Mouse (Mus musculus) embryonic facial prominence, embryonic 10.5 days (tissue): Measurements from ENCODE around the gene Fbxo6. TPM values are rescaled to one million over a fixed set of nuclear protein-coding genes. Genes with fewer than 3 reads are reported as not detected.

Experiments
- microRNA-seq: library from miRNA; unstranded; fragments of <30 nt; microRNA quantifications from one replicate; pipeline ENCODE4, GENCODE M21; 2017
- polyA plus RNA-seq: library from polyadenylated mRNA; unstranded; fragments of >200 nt; fragmentation: Nextera tagmentation; extraction: Ambion mirVana; gene quantifications from 2 replicates; pipeline ENCODE4 v1.2.1, GENCODE M21; 2016

Fbxo6 gene
- polyA plus RNA-seq, 1 experiment from 2014 or later = 8.3 TPM

Small RNA genes within 50 kb of the gene (microRNA-seq; reads per million reads assigned to microRNA genes)
- gene Mir7022 = not detected

Other genes starting within 250 kb of the Fbxo6 start
- 38.2 and 38.6 TPM in 2 replicates for gene Mfn2, start 247.4 kb downstream of the Fbxo6 start, polyA plus RNA-seq
- 30.9 and 31.0 TPM in 2 replicates for gene Plod1, start 215.4 kb downstream of the Fbxo6 start, polyA plus RNA-seq
- 10.6 and 12.2 TPM in 2 replicates for gene 2510039O18Rik, start 211.2 kb downstream of the Fbxo6 start, polyA plus RNA-seq
- 0.20 TPM in 1 of 2 replicates, not detected in the other for gene Nppb, start 166.4 kb downstream of the Fbxo6 start, polyA plus RNA-seq
- 0.20 TPM in 1 of 2 replicates, not detected in the other for gene Nppa, start 151.4 kb downstream of the Fbxo6 start, polyA plus RNA-seq
- 10.3 and 12.0 TPM in 2 replicates for gene Clcn6, start 113.3 kb downstream of the Fbxo6 start, polyA plus RNA-seq
- gene Mthfr, start 113.1 kb downstream of the Fbxo6 start, polyA plus RNA-seq = 25.2 and 25.4 TPM in 2 replicates
- 13.2 and 14.8 TPM in 2 replicates for gene Agtrap, start 64.1 kb downstream of the Fbxo6 start, polyA plus RNA-seq
- gene Mad2l2, start 21.8 kb downstream of the Fbxo6 start, polyA plus RNA-seq = 63.3 and 67.3 TPM in 2 replicates
- 1.5 and 2.4 TPM in 2 replicates for gene Draxin, start 21.4 kb downstream of the Fbxo6 start, polyA plus RNA-seq
- 18.0 and 21.3 TPM in 2 replicates for gene Fbxo44, start 8.3 kb upstream of the Fbxo6 start, polyA plus RNA-seq
- 0.82 and 1.1 TPM in 2 replicates for gene Fbxo2, start 8.5 kb upstream of the Fbxo6 start, polyA plus RNA-seq
- 1.1 and 1.7 TPM in 2 replicates for gene Disp3, start 135.8 kb upstream of the Fbxo6 start, polyA plus RNA-seq